Mouse (Mus musculus): ENCODE measurements around the gene Vcl. TPM values are rescaled to one million over a fixed set of nuclear protein-coding genes. Genes with fewer than 3 reads are reported as not detected.
A peak's percentile ranks its signal among the peaks of the same experiment; 100 is the strongest.

The Vcl gene
- polyA plus RNA-seq, 1 experiment: 104 TPM

DNA sequence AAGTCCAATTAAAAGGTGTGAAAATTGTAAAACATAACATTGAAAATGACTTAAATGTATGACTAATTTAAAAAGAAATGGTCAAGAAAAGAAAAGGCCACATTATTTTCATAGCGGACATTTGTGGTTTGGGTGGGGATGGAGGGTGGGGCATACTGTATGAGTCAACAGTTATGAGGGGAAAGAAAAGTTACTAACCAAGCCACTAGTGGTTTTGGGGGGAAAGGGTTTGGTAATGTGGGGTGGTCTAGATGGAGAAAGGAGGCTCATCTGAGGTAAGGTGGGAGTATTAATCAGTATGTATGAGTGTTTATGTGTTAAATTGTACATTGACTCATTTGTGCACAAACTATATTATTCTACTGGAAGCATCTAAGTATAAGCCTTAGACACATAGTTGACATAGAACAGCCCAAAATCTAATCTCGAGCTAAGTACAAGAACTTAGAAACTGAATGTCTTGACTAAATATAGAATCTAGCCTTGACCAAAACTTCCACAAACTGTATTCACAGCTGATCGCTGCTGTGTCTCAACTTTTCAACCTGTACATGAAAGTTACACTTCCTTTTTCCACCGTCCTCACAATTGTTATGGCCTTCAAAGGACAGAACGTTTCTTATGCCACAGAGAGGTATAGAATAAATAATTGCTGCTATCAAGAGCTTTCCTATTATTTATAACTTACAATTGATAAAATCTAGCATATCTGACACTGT is 5.0 kb upstream of the Vcl start:
- no peaks in the 10 kb centered on the region for H3K36me3 ChIP-seq (ENCODE audit: control insufficient read depth, insufficient read depth)
- H3K27me3 ChIP-seq (ENCODE audit: control insufficient read depth, insufficient read depth, insufficient read length): no peaks in the 10 kb centered on the region
- H3K4me3 ChIP-seq: no peak overlapping the region
- no peak for TF ChIP-seq POLR2A (IDR thresholded peaks at IDR 0.05; ENCODE audit: insufficient read length, low read depth)
- no peak for TF ChIP-seq CEBPB (IDR thresholded peaks at IDR 0.05; ENCODE audit: insufficient read depth, poor library complexity, severe bottlenecking)
- no peak for TF ChIP-seq TCF3 (IDR thresholded peaks at IDR 0.05; ENCODE audit: insufficient read length, low read depth)
- no peak for TF ChIP-seq POLR2AphosphoS2 (IDR thresholded peaks at IDR 0.05; ENCODE audit: insufficient read length, low read depth)
- no peak for TF ChIP-seq MYOD1 (IDR thresholded peaks at IDR 0.05; ENCODE audit: control insufficient read depth in 1 of 3, insufficient read length in 2 of 3, low read depth in 2 of 3)
- no peak for TF ChIP-seq USF1 (IDR thresholded peaks at IDR 0.05; ENCODE audit: low read depth)
- TF ChIP-seq REST (IDR thresholded peaks at IDR 0.05; ENCODE audit: insufficient read depth, insufficient read length): no peak
- TF ChIP-seq SRF (IDR thresholded peaks at IDR 0.05; ENCODE audit: control insufficient read depth, insufficient read length, low read depth): no peak
- TF ChIP-seq TCF12 (IDR thresholded peaks at IDR 0.05; ENCODE audit: insufficient read depth, poor library complexity, severe bottlenecking): no peak
- no peak for TF ChIP-seq E2F4 (IDR thresholded peaks at IDR 0.05; ENCODE audit: insufficient read depth)
- TF ChIP-seq MAX (IDR thresholded peaks at IDR 0.05; ENCODE audit: low read depth): no peak
- no peak for TF ChIP-seq MYOG (IDR thresholded peaks at IDR 0.05; ENCODE audit: control insufficient read depth in 1 of 3, insufficient read depth in 1 of 3, insufficient read length in 2 of 3, low read depth in 2 of 3)
- peak overlapping the region; percentile 64 for H3K4me2 ChIP-seq (ENCODE audit: low read depth)
- no peak overlapping the region for H3ac ChIP-seq (ENCODE audit: control insufficient read depth, insufficient read length)
- H3K79me2 ChIP-seq (ENCODE audit: control insufficient read depth, insufficient read depth): no peaks in the 10 kb centered on the region

DNA sequence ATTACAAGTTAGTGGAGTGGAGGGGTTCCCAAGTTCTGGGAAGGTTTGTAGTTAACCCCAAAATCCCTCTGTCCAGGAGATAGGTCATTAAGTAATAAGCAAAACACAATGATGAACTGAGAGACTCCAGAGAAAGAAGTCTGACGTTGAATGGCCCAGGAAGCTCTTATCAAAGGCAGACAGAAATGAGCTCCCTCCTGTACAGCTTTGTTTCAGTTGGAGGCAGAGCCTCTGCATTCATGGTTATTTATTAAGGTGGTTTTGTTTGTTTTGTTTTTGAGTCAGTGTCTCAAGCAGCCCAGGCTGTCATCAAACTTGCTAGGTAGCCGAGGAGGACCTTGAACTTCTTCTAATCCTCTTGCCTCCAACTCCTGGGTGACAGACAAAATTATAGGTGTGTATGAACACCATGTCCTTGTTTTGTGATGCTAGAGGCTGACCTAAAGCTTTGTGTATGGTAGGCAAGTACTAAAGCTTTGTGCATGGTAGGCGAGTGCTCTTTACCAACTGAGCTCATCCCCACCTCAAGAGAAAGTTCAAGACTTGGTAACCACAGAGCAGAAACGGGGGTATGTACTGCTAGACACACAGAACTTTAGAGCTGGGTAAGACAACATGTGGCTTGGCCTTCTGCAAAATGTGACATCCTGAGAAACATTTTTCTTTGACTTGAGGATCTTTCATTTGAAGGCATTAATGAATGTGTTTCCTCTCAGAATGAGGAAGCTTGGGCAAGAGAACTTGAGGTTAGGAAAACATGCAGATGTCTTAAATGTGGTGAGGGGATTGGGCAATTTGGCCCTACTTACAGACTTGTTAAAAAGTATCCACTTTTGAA is 1.5 kb upstream of the Vcl start:
- Histone ChIP-seq H3K79me2 (ENCODE audit: control insufficient read depth, insufficient read depth) (peaks cover 32% of the 10 kb centered on the region), H3ac (ENCODE audit: control insufficient read depth, insufficient read length) (no peak overlapping the region), H3K36me3 (ENCODE audit: control insufficient read depth, insufficient read depth) (no peaks in the 10 kb centered on the region), H3K4me3 (no peak overlapping the region), H3K4me2 (ENCODE audit: low read depth) (no peak overlapping the region), H3K27me3 (ENCODE audit: control insufficient read depth, insufficient read depth, insufficient read length) (no peaks in the 10 kb centered on the region)
- TF ChIP-seq E2F4 (IDR thresholded peaks at IDR 0.05; ENCODE audit: insufficient read depth): no peak
- no peak for TF ChIP-seq MYOG (IDR thresholded peaks at IDR 0.05; ENCODE audit: control insufficient read depth in 1 of 3, insufficient read depth in 1 of 3, insufficient read length in 2 of 3, low read depth in 2 of 3)
- TF ChIP-seq USF1 (IDR thresholded peaks at IDR 0.05; ENCODE audit: low read depth): no peak
- no peak for TF ChIP-seq TCF12 (IDR thresholded peaks at IDR 0.05; ENCODE audit: insufficient read depth, poor library complexity, severe bottlenecking)
- no peak for TF ChIP-seq REST (IDR thresholded peaks at IDR 0.05; ENCODE audit: insufficient read depth, insufficient read length)
- TF ChIP-seq POLR2A (IDR thresholded peaks at IDR 0.05; ENCODE audit: insufficient read length, low read depth): no peak
- TF ChIP-seq TCF3 (IDR thresholded peaks at IDR 0.05; ENCODE audit: insufficient read length, low read depth): no peak
- TF ChIP-seq POLR2AphosphoS2 (IDR thresholded peaks at IDR 0.05; ENCODE audit: insufficient read length, low read depth): no peak
- TF ChIP-seq MAX (IDR thresholded peaks at IDR 0.05; ENCODE audit: low read depth): no peak
- no peak for TF ChIP-seq MYOD1 (IDR thresholded peaks at IDR 0.05; ENCODE audit: control insufficient read depth in 1 of 3, insufficient read length in 2 of 3, low read depth in 2 of 3)
- TF ChIP-seq CEBPB (IDR thresholded peaks at IDR 0.05; ENCODE audit: insufficient read depth, poor library complexity, severe bottlenecking): no peak
- TF ChIP-seq SRF (IDR thresholded peaks at IDR 0.05; ENCODE audit: control insufficient read depth, insufficient read length, low read depth): no peak

DNA sequence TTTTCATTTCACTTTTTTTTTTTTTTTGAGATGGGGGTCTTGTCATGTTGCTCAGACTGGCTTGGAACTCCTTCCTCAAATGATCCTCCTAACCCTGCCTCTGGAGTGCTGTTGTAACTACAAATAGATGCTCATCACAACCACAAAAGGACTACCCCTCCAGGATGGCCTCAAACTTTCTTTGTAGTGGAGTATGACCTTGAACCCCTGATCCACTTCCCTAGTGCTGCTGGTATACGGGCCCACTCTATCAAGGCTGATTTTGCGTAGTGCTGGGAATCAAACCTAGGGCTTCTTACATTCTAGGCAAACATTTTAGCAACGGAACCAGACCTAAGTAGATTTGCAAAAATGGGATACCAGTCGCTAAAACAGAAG is 901 bp upstream of the Vcl start:
- Histone ChIP-seq H3K4me3 (peak overlapping the region; percentile 96), H3K27me3 (ENCODE audit: control insufficient read depth, insufficient read depth, insufficient read length) (no peaks in the 10 kb centered on the region)

DNA sequence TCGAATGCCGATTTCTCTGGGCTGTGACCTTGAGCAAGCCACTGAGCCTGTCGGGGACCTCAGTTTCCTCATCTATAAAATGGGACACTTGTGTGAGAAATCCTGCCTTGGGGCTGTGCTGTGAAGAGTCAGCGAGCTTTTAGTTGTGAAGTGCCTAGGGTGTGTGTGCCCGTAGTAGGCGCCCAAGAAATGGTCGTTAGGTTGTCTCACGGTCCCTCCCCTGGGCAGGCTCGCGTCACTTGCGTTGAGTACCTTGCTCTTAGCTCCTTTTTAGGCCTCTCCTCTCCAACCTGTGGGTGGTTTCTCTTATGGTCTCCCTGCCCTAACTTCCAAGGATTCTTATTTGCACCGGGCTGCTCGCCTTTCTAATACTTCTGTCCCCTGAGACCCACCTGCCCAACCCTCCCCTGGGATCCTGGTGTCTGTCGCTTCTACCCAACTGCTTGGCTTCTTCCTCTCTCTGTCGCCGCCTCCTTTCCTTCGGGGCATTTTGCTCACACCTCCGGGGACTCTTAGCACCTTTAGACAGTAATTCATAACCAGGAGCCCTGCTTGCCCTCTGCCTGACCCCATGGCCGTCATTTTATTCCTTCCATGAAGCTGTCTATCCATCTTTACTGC is 726 bp downstream of the Vcl start:
- Histone ChIP-seq H3K4me2 (ENCODE audit: low read depth) (peak overlapping the region; percentile 84), H3ac (ENCODE audit: control insufficient read depth, insufficient read length) (peak overlapping the region; percentile 74), H3K27me3 (ENCODE audit: control insufficient read depth, insufficient read depth, insufficient read length) (no peaks in the 10 kb centered on the region), H3K36me3 (ENCODE audit: control insufficient read depth, insufficient read depth) (no peaks in the 10 kb centered on the region), H3K79me2 (ENCODE audit: control insufficient read depth, insufficient read depth) (peaks cover 55% of the 10 kb centered on the region), H3K4me3 (peak overlapping the region; percentile 96)
- no peak for TF ChIP-seq MYOD1 (IDR thresholded peaks at IDR 0.05; ENCODE audit: control insufficient read depth in 1 of 3, insufficient read length in 2 of 3, low read depth in 2 of 3)
- TF ChIP-seq TCF12 (IDR thresholded peaks at IDR 0.05; ENCODE audit: insufficient read depth, poor library complexity, severe bottlenecking): no peak
- no peak for TF ChIP-seq TCF3 (IDR thresholded peaks at IDR 0.05; ENCODE audit: insufficient read length, low read depth)
- no peak for TF ChIP-seq POLR2A (IDR thresholded peaks at IDR 0.05; ENCODE audit: insufficient read length, low read depth)
- TF ChIP-seq REST (IDR thresholded peaks at IDR 0.05; ENCODE audit: insufficient read depth, insufficient read length): no peak
- TF ChIP-seq E2F4 (IDR thresholded peaks at IDR 0.05; ENCODE audit: insufficient read depth): no peak
- TF ChIP-seq MAX (IDR thresholded peaks at IDR 0.05; ENCODE audit: low read depth): no peak
- TF ChIP-seq SRF (IDR thresholded peaks at IDR 0.05; ENCODE audit: control insufficient read depth, insufficient read length, low read depth): no peak
- TF ChIP-seq CEBPB (IDR thresholded peaks at IDR 0.05; ENCODE audit: insufficient read depth, poor library complexity, severe bottlenecking): no peak
- TF ChIP-seq MYOG (IDR thresholded peaks at IDR 0.05; ENCODE audit: control insufficient read depth in 1 of 3, insufficient read depth in 1 of 3, insufficient read length in 2 of 3, low read depth in 2 of 3): no peak
- TF ChIP-seq USF1 (IDR thresholded peaks at IDR 0.05; ENCODE audit: low read depth): no peak
- TF ChIP-seq POLR2AphosphoS2 (IDR thresholded peaks at IDR 0.05; ENCODE audit: insufficient read length, low read depth): no peak

More for the DNA sequence above, 901 bp upstream of the Vcl start:
- TF ChIP-seq E2F4 (IDR thresholded peaks at IDR 0.05; ENCODE audit: insufficient read depth): no peak
- TF ChIP-seq MYOD1 (IDR thresholded peaks at IDR 0.05; ENCODE audit: control insufficient read depth in 1 of 3, insufficient read length in 2 of 3, low read depth in 2 of 3): no peak
- TF ChIP-seq CEBPB (IDR thresholded peaks at IDR 0.05; ENCODE audit: insufficient read depth, poor library complexity, severe bottlenecking): no peak
- no peak for TF ChIP-seq TCF3 (IDR thresholded peaks at IDR 0.05; ENCODE audit: insufficient read length, low read depth)
- TF ChIP-seq MAX (IDR thresholded peaks at IDR 0.05; ENCODE audit: low read depth): no peak
- no peak for TF ChIP-seq MYOG (IDR thresholded peaks at IDR 0.05; ENCODE audit: control insufficient read depth in 1 of 3, insufficient read depth in 1 of 3, insufficient read length in 2 of 3, low read depth in 2 of 3)
- TF ChIP-seq SRF (IDR thresholded peaks at IDR 0.05; ENCODE audit: control insufficient read depth, insufficient read length, low read depth): no peak
- no peak for TF ChIP-seq TCF12 (IDR thresholded peaks at IDR 0.05; ENCODE audit: insufficient read depth, poor library complexity, severe bottlenecking)
- TF ChIP-seq POLR2A (IDR thresholded peaks at IDR 0.05; ENCODE audit: insufficient read length, low read depth): no peak
- TF ChIP-seq USF1 (IDR thresholded peaks at IDR 0.05; ENCODE audit: low read depth): no peak
- TF ChIP-seq REST (IDR thresholded peaks at IDR 0.05; ENCODE audit: insufficient read depth, insufficient read length): no peak
- TF ChIP-seq POLR2AphosphoS2 (IDR thresholded peaks at IDR 0.05; ENCODE audit: insufficient read length, low read depth): no peak
- peaks cover 38% of the 10 kb centered on the region for H3K79me2 ChIP-seq (ENCODE audit: control insufficient read depth, insufficient read depth)
- no peak overlapping the region for H3ac ChIP-seq (ENCODE audit: control insufficient read depth, insufficient read length)
- H3K4me2 ChIP-seq (ENCODE audit: low read depth): peak overlapping the region; percentile 96
- H3K36me3 ChIP-seq (ENCODE audit: control insufficient read depth, insufficient read depth): no peaks in the 10 kb centered on the region
